17 mouse cellular contexts compared by ENCODE assay signal in the genomic region with DNA sequence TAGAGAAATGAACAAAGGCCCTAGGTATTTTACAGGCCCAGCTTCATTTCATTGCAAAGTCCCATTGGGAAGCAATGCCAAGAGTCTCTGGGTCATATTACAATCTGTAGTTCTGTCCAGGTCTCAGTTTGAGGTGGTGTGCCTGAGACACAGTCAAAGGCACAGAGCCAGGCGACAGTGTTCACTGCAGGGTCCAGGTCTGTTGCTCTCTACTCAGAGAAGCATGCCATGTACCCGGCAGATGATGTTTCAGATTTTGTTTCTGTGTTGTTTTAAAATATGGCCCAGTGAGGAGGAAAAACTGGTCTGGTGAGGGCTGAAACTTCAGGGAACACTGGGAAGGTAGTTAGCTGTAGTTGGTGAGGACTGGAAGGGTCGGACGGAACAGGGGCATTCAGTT.
"Had no signal": no experiment of that assay in that cellular context is flagged by ENCODE, and none has a peak within 500 bp of the region (broad histone marks: within the 10 kb centered on the region; RNA-seq: fewer than 3 reads in every experiment).

No protein-coding gene starts in this region.

- H3K27ac ChIP-seq: lung, embryonic 15.5 days; macrophage; midbrain, embryonic 13.5 days; midbrain, embryonic 15.5 days; neural tube, embryonic 12.5 days; stomach, embryonic 15.5 days; stomach, postnatal 0 days had no signal

- DNase-seq: lung, adult 2 months; lung, postnatal 14 days; lung, postnatal 36 days; right cerebral cortex, postnatal 14 days; thymus, adult 2 months; thymus, postnatal 25 days; thymus, postnatal 4 days had no signal

- H3K27me3 ChIP-seq: lung, embryonic 15.5 days; megakaryocyte, embryonic 14.5 days; midbrain, embryonic 13.5 days; midbrain, embryonic 15.5 days; neural tube, embryonic 12.5 days; stomach, embryonic 15.5 days had no signal

- H3K4me3 ChIP-seq: lung, embryonic 15.5 days; megakaryocyte, embryonic 14.5 days; midbrain, embryonic 13.5 days; midbrain, embryonic 15.5 days; neural tube, embryonic 12.5 days; stomach, embryonic 15.5 days had no signal

- H3K36me3 ChIP-seq: lung, embryonic 15.5 days; midbrain, embryonic 13.5 days; midbrain, embryonic 15.5 days; neural tube, embryonic 12.5 days; stomach, embryonic 15.5 days had no signal

- H3K9ac ChIP-seq: lung, embryonic 15.5 days; midbrain, embryonic 13.5 days; midbrain, embryonic 15.5 days; neural tube, embryonic 12.5 days; stomach, embryonic 15.5 days had no signal

- H3K4me2 ChIP-seq: lung, embryonic 15.5 days; midbrain, embryonic 11.5 days; midbrain, embryonic 13.5 days; midbrain, embryonic 15.5 days; neural tube, embryonic 12.5 days; stomach, embryonic 15.5 days had no signal

- ATAC-seq: lung, postnatal 0 days; midbrain, embryonic 13.5 days; midbrain, embryonic 15.5 days had no signal

- H3K4me1 ChIP-seq: lung, embryonic 15.5 days; megakaryocyte, embryonic 14.5 days; midbrain, embryonic 13.5 days; midbrain, embryonic 15.5 days; neural tube, embryonic 12.5 days; stomach, embryonic 15.5 days had no signal

- H3K9me3 ChIP-seq: lung, embryonic 15.5 days; megakaryocyte, embryonic 14.5 days; midbrain, embryonic 13.5 days; midbrain, embryonic 15.5 days; neural tube, embryonic 12.5 days; stomach, embryonic 15.5 days had no signal
